Mouse (Mus musculus) embryonic facial prominence, embryonic 13.5 days (tissue): ENCODE results near the gene Exog. TPM values are rescaled to one million over a fixed set of nuclear protein-coding genes. Genes with fewer than 3 reads are reported as not detected.

Source experiments
- ATAC-seq: fragments of 200-750 bp; cut with Nextera tagmentation; 2 replicates; pipeline ENCODE4 v1.8.0; 2017; ENCODE audit warnings: low read depth; ENCODE audit not compliant: insufficient number of reproducible peaks, insufficient read depth, low FRiP score, low TSS enrichment
- H3K27ac ChIP-seq: fragments of 300-500 bp; sonication (generic); 2 replicates; pipeline ENCODE4 v1.5.1; 2015; ENCODE audit warnings: moderate library complexity, mild to moderate bottlenecking, inconsistent platforms
- H3K27me3 ChIP-seq: fragments of 300-500 bp; sonication (generic); 2 replicates; pipeline ENCODE4 v1.6.1; 2015; ENCODE audit warnings: mild to moderate bottlenecking, inconsistent platforms
- H3K36me3 ChIP-seq: fragments of 300-500 bp; sonication (generic); 2 replicates; pipeline ENCODE4 v1.6.1; 2015; ENCODE audit warnings: mild to moderate bottlenecking, inconsistent platforms
- H3K4me1 ChIP-seq: fragments of 300-500 bp; sonication (generic); 2 replicates; pipeline ENCODE4 v1.6.1; 2015; ENCODE audit warnings: inconsistent platforms
- H3K4me2 ChIP-seq: fragments of 300-500 bp; sonication (generic); 2 replicates; pipeline ENCODE4 v1.6.1; 2015; ENCODE audit warnings: moderate library complexity, mild to moderate bottlenecking, inconsistent platforms
- H3K4me3 ChIP-seq: fragments of 300-500 bp; sonication (generic); 2 replicates; pipeline ENCODE4 v1.5.1; 2015; ENCODE audit warnings: mild to moderate bottlenecking, inconsistent platforms
- H3K9ac ChIP-seq: fragments of 300-500 bp; sonication (generic); 2 replicates; pipeline ENCODE4 v1.6.1; 2015; ENCODE audit warnings: mild to moderate bottlenecking, inconsistent platforms
- H3K9me3 ChIP-seq: fragments of 300-500 bp; sonication (generic); 2 replicates; pipeline ENCODE4 v1.6.1; 2016; ENCODE audit warnings: inconsistent platforms
- WGBS: fragments of 180-500 bp; shearing (Covaris S2); methylation state at CpG from one replicate; pipeline ENCODE4 v1.1.7; 2015; ENCODE audit warnings: mixed read lengths; 5-methylcytosine and 5-hydroxymethylcytosine counted together
- polyA plus RNA-seq: library from polyadenylated mRNA; unstranded; fragments of >200 nt; fragmentation: Nextera tagmentation; extraction: Ambion mirVana; gene quantifications from 2 replicates; pipeline ENCODE4 v1.2.1, GENCODE M21; 2015

Exog gene
- polyA plus RNA-seq, 1 experiment from 2014 or later, result 41.4 TPM

DNA sequence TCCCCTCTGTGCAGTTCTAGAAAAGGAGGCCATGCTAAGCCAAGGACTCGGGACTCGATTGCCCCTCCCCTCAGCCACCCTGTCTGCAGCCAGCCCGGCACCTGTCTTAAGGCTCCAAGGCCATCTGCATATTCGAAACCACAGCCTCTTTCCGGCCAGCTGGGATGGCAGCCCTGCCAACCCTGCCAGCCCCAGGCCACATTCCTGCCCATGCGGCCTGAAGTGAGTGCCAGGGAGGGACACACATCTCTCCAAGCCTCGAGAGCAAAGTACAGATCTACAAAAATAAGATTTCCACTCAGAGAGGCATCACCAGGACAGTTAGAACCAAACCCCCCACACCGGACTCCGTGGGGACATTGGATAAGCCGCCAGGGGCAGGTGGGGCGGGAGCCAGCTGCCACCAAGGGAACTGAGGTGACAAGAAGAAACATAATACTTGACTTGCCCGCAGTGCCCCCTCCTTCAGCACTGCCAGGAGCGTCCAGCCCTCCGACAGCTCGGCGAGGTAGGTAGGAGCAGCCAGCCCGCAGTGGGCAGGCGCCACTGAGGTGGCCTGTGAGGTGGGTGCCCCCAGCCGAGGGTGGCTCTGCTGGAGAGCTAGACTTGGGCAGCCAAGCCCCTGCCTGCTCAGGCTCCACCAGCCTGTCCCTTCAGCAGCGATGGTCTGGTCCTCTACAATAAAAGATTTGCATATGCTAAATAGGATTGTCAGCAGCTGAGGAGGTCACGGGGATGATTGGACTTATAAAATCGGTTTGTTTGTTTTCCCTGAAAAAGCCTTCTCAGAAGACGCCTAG is 39.0 kb downstream of the Exog start:
- ATAC-seq, result no peak
- no peak overlapping the region for H3K4me3 ChIP-seq
- no peak overlapping the region for H3K9ac ChIP-seq
- no peak overlapping the region for H3K27ac ChIP-seq
- H3K4me2 ChIP-seq, result no peak overlapping the region
- H3K27me3 ChIP-seq, result no peaks in the 10 kb centered on the region
- no peaks in the 10 kb centered on the region for H3K9me3 ChIP-seq
- no peaks in the 10 kb centered on the region for H3K4me1 ChIP-seq
- H3K36me3 ChIP-seq, result no peaks in the 10 kb centered on the region
- WGBS, result 41% methylated on average over 23 of the region's 23 CpGs

DNA sequence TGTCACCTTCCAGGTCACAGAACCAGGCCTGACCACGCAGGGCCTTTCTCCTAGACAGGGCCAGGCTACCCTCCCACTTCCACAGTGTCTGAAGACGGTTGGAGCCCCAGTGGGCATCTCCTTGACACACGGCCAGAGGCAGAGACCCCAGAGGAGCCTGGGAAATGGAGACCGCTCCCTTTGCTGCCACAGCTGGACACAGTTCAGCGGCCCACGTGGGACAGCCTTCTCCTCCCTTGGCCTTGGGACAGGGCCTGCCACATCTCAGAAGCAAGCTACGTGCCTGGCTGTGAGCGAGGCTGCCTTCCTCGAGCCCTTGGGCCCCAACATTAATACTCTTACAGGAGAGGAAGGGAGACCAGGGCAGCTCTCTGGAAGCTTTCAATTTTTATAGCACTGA is 39.7 kb downstream of the Exog start:
- H3K4me2 ChIP-seq, result no peak overlapping the region
- H3K9me3 ChIP-seq, result no peaks in the 10 kb centered on the region
- H3K4me1 ChIP-seq, result no peaks in the 10 kb centered on the region
- H3K4me3 ChIP-seq, result no peak overlapping the region
- H3K36me3 ChIP-seq, result no peaks in the 10 kb centered on the region
- no peak; the same call in 1 of the 2 replicates for ATAC-seq
- no peak overlapping the region for H3K9ac ChIP-seq
- WGBS, result 62% methylated on average over 9 of the region's 9 CpGs
- H3K27ac ChIP-seq, result no peak overlapping the region
- no peaks in the 10 kb centered on the region for H3K27me3 ChIP-seq

DNA sequence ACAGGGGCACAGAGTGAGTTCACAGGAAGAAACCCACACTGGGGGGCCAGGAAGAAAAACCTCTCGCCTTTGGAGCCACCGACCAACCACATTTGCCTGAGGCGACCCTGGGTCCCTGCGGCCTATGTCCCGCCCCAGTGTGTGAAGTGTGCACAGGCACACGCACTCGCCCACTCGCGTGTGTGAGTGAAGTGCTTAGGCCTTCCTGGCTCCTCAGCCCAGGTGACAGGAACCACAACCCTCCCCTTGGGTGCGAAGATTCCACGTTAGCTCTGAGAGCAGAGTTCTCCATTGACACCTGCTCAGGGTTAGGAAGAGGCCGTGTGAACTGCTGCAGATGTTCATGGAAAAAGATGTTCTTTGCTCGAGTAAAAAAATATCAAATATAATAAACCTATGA is 40.1 kb downstream of the Exog start:
- no peak overlapping the region for H3K4me2 ChIP-seq
- no peaks in the 10 kb centered on the region for H3K4me1 ChIP-seq
- no peaks in the 10 kb centered on the region for H3K36me3 ChIP-seq
- H3K27me3 ChIP-seq, result no peaks in the 10 kb centered on the region
- 83% methylated on average over 13 of the region's 13 CpGs for WGBS
- no peak for ATAC-seq
- no peaks in the 10 kb centered on the region for H3K9me3 ChIP-seq
- no peak overlapping the region for H3K9ac ChIP-seq
- H3K27ac ChIP-seq, result no peak overlapping the region
- H3K4me3 ChIP-seq, result no peak overlapping the region

DNA sequence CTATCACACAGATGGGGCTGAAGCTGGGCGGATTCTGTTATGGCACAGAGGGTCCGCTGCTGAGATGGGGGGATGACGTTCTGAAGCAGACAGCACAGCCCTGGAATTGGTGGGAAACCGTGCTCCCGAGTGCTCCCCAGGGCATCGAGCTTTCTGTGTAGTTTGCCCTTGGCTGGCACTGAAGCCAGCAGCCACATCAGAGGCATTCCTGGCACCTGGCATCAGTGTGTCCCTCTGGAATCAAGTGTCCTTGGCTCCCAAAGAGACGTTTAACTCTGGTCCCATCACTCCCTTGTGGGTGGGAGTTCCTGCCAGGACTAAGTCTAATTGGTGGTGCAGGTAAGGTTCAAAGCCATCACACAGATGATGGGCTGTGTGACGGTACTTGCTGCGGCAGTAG is 51.6 kb downstream of the Exog start:
- 79% methylated on average over 9 of the region's 9 CpGs for WGBS
- ATAC-seq, result no peak

DNA sequence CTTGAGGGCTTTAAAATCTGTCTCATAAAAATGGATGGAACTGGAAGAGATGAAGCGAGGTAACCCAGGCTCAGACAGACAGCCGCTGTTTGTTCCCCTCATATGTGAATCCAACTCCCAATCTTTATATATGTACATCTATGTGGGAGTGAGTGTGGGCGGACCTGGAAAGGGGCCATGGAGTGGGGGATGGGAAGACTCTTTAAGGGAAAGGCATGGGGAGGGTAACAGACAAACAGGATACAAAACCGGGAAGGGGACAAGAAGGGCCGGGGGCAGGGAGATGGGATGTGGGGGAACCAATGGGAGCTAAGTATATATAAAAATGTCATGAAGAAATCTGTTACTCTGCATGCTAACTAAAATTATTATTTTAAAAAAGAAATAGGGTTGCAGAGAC is 52.2 kb downstream of the Exog start:
- no peak for ATAC-seq
- Histone ChIP-seq H3K4me3 (no peak overlapping the region), H3K4me2 (no peak overlapping the region), H3K9me3 (no peaks in the 10 kb centered on the region), H3K36me3 (no peaks in the 10 kb centered on the region), H3K9ac (no peak overlapping the region), H3K27ac (no peak overlapping the region), H3K27me3 (no peaks in the 10 kb centered on the region), H3K4me1 (peaks cover 6% of the 10 kb centered on the region; the same call in 1 of the 2 replicates)
- 52% methylated on average over 5 of the region's 5 CpGs for WGBS

More for the DNA sequence above, 51.6 kb downstream of the Exog start:
- Histone ChIP-seq H3K36me3 (no peaks in the 10 kb centered on the region), H3K9me3 (no peaks in the 10 kb centered on the region), H3K27me3 (no peaks in the 10 kb centered on the region), H3K27ac (no peak overlapping the region), H3K9ac (no peak overlapping the region), H3K4me2 (no peak overlapping the region), H3K4me1 (peaks cover 6% of the 10 kb centered on the region; the same call in 1 of the 2 replicates), H3K4me3 (no peak overlapping the region)

DNA sequence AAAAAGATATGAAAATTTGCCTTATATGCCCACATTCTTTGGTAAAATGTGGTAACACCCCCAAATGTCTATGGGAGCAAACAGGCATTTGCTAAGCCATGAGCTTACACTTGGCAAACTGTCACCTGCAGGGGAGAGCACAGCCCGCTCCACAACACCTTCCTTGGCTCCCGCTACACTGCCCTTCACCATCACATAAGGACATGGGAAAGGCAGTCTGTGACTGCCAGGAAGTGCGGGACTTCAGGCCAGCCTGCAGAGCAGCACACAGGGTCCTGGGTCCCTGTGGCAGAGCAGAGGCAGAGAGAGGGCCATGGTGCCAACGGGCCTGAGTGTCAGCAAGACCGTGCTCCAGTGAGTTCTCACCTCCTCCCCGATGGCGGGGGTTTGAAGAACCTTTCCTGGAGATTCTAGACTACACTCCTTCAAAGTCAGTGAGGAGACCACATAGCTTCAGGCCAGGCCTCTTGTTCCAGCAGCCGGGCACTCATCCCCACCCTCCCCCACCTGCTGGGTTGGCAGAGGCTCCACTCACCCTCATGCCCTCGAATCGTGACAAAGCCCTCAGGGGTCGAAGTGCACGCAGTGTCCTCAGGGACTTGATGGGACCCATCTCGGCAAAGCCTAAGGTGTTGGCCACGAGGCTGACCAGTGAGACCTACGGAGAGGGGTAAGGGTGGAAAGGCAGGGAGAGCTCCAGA is 53.0 kb downstream of the Exog start:
- no peak for ATAC-seq
- H3K4me3 ChIP-seq, result no peak overlapping the region
- WGBS, result 89% methylated on average over 15 of the region's 15 CpGs
- no peaks in the 10 kb centered on the region for H3K27me3 ChIP-seq
- no peaks in the 10 kb centered on the region for H3K36me3 ChIP-seq
- H3K9ac ChIP-seq, result no peak overlapping the region
- no peak overlapping the region for H3K27ac ChIP-seq
- H3K4me2 ChIP-seq, result no peak overlapping the region
- H3K4me1 ChIP-seq, result peaks cover 6% of the 10 kb centered on the region; the same call in 1 of the 2 replicates
- no peaks in the 10 kb centered on the region for H3K9me3 ChIP-seq

DNA sequence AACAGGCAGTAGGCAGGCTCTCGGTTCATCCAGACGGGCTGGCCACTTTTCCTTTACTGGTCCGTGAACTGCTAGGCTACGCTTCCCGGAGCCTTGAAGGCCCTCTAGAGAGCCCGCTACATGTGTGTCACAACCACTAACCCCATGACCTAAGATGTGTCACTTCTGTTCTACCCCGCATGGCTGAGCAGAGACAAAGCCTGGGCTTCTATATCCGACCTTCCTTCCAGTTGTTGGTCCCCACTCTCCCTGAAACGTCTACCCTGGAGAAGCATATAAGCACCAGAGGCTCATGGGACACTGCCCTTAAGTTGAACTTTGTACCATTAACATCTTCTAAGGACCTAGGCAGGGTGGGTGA is 53.5 kb downstream of the Exog start:
- Histone ChIP-seq H3K9me3 (no peaks in the 10 kb centered on the region), H3K27me3 (no peaks in the 10 kb centered on the region), H3K36me3 (no peaks in the 10 kb centered on the region), H3K27ac (no peak overlapping the region), H3K9ac (no peak overlapping the region), H3K4me3 (no peak overlapping the region), H3K4me1 (peaks cover 6% of the 10 kb centered on the region; the same call in 1 of the 2 replicates), H3K4me2 (no peak overlapping the region)
- no peak for ATAC-seq
- WGBS, result 81% methylated on average over 9 of the region's 9 CpGs

DNA sequence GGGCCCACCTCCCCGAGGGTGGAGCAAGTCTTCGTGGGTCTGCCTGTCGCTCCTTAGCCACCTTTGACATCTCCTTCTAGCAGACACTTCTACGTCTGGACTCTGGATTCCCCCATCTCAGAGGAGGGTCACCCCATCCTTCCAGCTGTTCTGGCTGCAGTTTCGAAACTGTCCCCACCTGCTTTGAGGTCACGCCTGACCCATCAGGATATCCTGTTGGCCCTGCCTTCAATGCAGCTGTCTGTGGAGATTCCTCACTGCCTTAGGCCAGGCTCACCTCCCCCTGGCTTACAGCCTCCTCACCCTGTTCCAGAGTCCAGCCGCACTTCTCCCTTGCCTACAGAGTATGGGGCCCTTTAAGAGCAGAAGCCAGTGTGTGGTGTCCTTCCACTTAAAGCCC is 54.1 kb downstream of the Exog start:
- 71% methylated on average over 7 of the region's 7 CpGs for WGBS
- H3K9ac ChIP-seq, result no peak overlapping the region
- no peak overlapping the region for H3K27ac ChIP-seq
- H3K36me3 ChIP-seq, result no peaks in the 10 kb centered on the region
- ATAC-seq, result no peak
- no peak overlapping the region for H3K4me3 ChIP-seq
- no peaks in the 10 kb centered on the region for H3K9me3 ChIP-seq
- no peak overlapping the region for H3K4me2 ChIP-seq
- H3K4me1 ChIP-seq, result peaks cover 6% of the 10 kb centered on the region; the same call in 1 of the 2 replicates
- no peaks in the 10 kb centered on the region for H3K27me3 ChIP-seq

DNA sequence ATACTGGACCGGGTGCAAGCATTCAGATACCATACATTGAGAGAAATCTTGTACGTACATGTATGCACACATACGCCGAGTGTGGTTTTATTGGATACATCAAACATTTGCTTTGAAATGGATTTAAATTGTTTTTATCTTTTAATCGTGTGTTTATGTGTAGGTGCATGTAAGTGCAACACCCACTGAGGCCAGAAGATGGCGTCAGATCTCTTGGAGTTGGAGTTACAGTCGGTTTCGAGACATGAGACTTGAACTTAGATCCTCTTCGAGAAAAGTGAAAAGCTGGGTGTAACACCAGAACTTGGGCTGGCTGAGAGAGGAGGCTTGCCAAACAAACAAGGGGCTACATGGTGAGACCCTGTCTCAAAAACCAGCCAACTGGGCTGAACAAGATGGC is 58.9 kb downstream of the Exog start:
- H3K9me3 ChIP-seq, result peaks cover 4% of the 10 kb centered on the region
- no peaks in the 10 kb centered on the region for H3K36me3 ChIP-seq
- no peak overlapping the region for H3K4me3 ChIP-seq
- no peak for ATAC-seq
- no peaks in the 10 kb centered on the region for H3K27me3 ChIP-seq
- 88% methylated on average over 9 of the region's 9 CpGs for WGBS
- no peak overlapping the region for H3K9ac ChIP-seq
- no peak overlapping the region for H3K4me2 ChIP-seq
- H3K4me1 ChIP-seq, result no peaks in the 10 kb centered on the region
- no peak overlapping the region for H3K27ac ChIP-seq

DNA sequence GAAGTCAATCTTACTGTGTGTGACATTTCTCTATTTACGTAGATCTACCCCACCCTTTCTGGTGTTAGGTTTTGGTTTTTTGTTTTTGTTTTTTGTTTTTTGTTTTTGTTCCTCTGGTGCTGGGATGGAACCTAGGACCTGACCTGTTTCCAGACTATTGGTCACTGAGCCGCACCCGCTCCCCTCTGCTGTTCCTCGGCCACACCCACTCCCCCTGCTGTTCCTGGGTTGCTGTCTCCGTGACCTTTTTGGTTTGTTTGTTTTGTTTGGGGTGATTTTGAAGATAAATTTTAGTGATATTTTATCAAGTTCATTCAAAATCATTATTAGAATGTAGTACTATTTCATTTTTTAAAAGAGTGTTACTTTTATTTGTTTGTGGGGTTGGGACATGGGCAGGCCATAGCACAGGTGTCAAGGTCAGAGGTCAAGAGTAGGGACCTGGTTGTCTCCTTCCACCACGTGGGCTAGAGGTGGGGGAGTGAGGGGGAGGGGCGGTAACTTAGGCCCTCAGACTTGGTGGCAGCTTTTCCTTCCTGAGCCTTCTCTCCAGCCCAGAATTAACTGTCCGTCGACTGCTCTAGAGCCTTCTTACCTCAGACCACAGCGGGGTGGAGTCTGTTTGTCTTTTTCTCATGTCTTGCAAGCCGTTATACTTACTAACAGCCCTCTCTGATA is 60.4 kb downstream of the Exog start:
- 64% methylated on average over 11 of the region's 11 CpGs for WGBS
- no peaks in the 10 kb centered on the region for H3K27me3 ChIP-seq
- ATAC-seq, result no peak
- peaks cover 4% of the 10 kb centered on the region for H3K9me3 ChIP-seq
- no peaks in the 10 kb centered on the region for H3K4me1 ChIP-seq
- H3K27ac ChIP-seq, result no peak overlapping the region
- H3K4me2 ChIP-seq, result no peak overlapping the region
- no peak overlapping the region for H3K9ac ChIP-seq
- no peak overlapping the region for H3K4me3 ChIP-seq
- H3K36me3 ChIP-seq, result no peaks in the 10 kb centered on the region

DNA sequence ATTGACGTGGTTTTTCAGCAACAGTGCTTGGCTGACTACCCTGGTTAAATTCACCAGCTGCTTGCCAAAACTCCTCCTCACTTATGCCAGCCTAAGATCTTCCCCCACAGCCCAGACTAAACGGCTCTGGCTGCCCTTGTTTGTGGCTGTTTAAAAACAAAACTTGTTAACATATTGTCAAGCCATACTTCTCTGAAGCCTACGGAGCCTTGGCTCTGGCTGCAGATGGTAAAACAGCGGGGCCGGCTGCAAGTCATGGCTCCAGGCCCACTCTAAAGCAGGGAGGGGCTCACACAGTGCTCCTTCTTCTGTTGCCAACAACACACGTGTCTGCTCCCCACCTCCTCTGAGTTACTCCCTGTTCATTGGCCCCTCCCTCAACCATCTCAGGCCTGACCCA is 66.2 kb downstream of the Exog start:
- Histone ChIP-seq H3K4me1 (no peaks in the 10 kb centered on the region), H3K36me3 (no peaks in the 10 kb centered on the region), H3K27ac (no peak overlapping the region; the same call in 1 of the 2 replicates), H3K9me3 (peaks cover 4% of the 10 kb centered on the region), H3K27me3 (no peaks in the 10 kb centered on the region; the same call in 1 of the 2 replicates), H3K9ac (no peak overlapping the region), H3K4me2 (no peak overlapping the region), H3K4me3 (no peak overlapping the region)
- no peak for ATAC-seq
- WGBS, result 59% methylated on average over 6 of the region's 6 CpGs
